Mouse (Mus musculus) thymus, postnatal 36 days (tissue): ENCODE data around the gene Cog5.
"Not testable (repeated sequence)": the region's sequence is repeated elsewhere in the genome, so short reads cannot be mapped to it uniquely, and the experiment has no call there.

Experiments used
- DNase-seq, 2 experiments: peaks; one replicate each; pipeline ENCODE4 v3.0.0; 2022; ENCODE audit warnings: mixed read lengths in 2 of 2

The Cog5 gene

DNA sequence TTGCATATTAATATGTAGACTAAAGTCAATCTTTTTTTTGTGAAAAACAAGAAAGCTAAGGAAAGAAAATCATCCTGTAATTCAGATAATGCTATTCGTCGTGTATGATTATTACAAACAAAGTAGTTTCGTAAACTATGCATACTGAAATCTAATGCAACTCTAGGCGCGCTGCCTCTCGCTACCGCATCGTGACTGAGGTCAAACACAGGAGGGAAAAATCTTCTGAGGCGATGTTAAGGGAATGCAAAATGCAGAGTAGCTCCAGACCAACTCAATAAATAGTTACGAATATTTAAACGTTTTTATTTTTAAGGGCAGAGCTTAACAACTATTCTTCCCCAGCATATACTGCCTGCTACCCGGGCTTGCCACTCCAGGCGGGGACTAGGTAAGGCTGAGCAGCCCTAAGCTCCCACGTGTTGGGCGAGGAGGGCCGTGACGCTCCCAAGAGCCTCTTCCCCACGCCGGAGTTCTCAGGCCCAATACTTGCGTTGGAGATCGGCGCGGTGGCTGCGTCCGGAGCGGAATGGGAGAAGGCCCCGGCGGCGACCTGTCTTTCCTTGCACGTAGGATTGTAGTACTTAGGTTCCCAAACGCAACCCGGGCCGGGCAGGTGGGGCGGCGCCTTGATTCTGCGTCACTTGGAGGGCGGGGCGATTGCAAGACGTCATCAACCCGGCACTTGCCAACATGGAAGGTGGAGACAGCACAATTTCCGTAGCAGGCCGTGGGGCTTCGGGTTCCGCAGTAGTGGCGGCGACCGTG is at the start of gene Cog5, which contains the start of gene Dus4l:
Gene Cog5, plus strand, starts transcription at position 673 of the 768 bp plus-strand sequence.
Gene Dus4l, minus strand, starts transcription at position 630 of the 768 bp plus-strand sequence.
- peak; percentile 95 to 98 for DNase-seq

DNA sequence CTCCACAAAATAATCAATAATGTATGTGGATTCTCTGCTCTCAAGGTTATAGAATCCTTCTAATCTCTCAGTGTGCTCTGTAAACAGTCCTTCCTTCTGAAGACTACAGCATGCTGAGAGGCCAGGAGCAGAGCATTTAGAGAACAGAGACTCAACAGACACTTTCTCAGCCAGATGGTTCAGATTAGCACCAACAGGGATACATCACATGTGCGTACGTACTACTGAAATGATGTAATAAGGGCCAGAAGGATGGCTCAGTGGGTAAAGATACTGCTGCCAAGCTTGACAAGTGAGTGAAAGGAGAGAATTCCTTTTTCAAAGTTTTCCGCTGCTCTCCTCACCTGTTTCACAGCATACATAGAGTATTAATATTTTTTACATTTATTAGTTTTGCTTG is 49.8 kb upstream of the Cog5 start:
- no peak for DNase-seq

DNA sequence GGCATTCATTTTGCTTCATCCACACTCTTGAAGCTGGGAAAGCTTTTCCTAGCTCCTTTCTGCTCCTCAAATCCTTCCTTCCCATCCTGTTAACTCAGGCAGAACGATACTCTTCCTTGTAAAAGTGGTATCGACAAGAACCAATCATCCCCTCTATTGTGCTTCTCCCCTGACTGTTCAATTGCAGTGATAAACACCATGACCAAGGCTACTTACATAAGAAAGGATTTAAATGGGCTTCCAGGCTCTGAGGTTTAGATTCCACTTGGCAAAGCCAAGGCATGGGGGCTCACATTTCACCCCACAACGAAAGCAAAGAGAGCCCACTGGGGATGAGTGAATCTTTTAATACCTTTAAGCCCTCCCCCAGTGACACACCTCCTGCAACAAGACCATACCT is 46.5 kb upstream of the Cog5 start:
- DNase-seq = no peak

DNA sequence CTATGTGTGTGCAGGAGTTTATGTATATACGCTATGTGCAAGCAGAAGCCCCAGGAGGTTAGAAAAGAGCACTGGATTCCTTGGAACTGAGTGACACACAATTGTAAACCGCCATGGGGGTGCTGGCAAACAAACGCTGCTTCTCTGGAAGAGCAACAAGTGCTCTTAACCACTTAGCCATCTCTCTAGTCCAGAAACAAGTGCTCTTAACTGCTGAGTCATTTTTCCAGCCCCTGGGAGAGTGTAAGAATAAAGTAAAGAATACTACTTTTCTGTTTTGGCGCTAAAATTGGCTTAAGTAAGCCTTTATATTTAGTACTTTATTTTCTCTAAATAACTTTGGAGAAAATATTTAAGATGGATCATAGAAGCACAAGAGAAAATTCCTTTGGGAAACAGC is 41.3 kb upstream of the Cog5 start:
- DNase-seq = no peak

DNA sequence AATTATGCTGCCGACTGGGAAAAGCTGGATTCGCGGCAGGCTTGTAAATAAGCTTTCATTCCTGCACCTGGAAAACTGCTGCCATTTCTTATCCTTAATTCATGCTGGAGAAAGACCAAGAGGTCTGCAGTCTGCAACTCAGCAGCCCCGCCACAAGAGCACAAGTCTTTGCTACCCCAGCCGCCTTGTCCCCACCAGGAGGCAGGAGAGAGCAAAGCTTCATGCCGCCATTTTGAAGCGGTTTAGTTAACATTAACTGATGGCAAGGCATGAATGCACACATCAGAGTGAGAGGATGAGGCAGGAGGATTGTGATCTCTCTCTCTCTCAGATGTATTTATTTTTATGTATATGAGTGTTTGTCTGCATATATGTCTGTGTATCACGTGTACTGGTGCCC is 34.6 kb upstream of the Cog5 start:
- no peak for DNase-seq

DNA sequence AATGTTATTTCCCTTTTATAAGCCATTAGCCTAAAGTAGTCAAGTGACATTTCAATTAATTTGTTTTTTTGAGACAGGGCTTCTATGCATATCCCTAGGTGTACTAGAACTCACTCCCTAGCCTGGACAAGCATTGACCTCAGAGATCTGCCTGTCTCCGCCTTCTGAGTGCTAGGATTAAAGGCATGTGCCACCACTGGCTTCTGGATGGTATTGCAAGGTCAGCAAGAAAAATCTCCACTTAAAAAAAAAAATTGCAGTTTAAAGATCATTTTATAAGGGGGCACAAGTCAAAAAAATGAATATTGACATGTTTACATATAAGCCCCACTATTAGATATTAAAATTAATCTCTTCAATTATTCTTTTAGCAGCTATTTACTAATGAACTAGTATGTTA is 29.7 kb upstream of the Cog5 start:
- no peak for DNase-seq

DNA sequence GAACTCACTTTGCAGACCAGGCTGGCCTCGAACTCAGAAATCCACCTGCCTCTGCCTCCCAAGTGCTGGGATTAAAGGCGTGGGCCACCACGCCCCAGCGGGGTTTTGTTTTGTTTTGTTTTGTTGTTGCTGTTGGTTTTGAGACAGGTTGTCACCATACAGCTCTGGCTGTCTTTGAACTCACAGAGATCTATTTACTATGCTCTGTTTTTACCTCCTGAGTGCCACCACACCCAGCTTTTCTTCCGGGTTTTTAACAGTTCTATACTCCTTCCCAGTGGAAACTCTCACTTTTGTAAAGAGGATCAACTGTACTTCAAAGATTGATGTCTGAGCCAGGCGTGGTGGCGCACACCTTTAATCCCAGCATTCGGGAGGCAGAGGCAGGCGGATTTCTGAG is 26.3 kb upstream of the Cog5 start:
- DNase-seq = not testable (repeated sequence)

DNA sequence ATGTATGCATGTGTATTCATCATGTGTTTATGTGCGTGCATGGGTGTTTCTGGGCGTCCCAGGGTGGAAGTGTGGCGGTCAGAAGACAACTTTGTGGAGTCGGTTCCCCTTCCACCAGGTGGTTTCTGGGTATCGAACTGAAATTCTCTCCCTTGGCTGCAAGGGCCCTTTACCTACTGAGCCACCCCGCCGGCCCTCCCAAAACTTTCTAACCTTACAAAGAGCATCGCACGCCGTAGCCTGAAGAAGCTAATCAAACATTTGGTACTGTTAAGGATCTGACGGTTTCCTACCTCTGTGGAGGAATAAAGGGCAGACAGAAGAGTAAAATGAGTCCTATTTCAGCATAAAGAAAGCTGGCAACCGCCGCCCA is 20.7 kb upstream of the Cog5 start:
- peak in 1 of 2 experiments; percentile 25 for DNase-seq

DNA sequence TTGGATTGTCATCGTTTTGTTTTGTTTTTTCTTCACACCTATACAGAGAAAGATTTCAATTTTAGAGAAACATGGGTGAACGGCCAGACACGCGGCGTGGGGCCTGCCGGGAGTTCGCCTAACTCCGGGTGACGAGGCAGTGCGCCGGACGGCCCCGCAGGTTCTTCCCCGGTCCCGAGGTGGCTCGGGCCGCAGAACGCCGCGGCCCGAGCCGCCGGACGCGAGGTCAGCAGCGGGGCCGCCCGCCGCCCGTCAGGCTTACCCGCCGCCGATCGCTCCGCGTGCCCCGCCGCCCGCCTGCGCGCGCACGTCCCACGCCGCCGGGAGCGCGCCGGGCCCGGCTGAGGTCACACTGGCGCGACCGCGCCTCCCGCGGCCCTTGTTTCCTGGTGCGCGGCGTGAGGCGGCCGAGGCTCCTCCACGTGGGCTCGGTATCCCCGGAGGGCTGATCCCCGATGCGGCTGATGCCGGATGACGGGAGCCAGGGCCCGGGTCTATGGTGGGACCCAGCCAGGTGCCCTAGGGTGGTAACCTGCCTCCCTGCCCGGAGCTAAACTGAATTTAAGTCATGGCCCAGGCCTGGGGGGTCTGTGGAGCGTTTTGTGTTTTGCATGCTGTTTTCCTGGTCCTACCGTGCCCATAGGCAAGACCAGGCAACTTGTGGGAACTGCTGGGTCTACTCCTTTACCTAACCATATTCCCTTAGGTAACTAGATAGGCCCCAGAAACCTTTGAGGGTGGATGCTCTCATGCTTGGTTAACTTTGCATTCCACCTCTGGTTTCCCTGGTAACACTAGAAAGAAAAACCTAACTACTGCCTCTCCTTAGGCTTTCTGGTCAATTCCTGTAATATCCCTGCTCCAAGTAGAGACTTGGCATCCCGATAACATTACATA is 20.1 kb upstream of the Cog5 start, which contains the start of gene Bcap29:
Gene Bcap29, minus strand, starts transcription at position 316 of the 897 bp plus-strand sequence.
- DNase-seq = peak; percentile 78 to 79

DNA sequence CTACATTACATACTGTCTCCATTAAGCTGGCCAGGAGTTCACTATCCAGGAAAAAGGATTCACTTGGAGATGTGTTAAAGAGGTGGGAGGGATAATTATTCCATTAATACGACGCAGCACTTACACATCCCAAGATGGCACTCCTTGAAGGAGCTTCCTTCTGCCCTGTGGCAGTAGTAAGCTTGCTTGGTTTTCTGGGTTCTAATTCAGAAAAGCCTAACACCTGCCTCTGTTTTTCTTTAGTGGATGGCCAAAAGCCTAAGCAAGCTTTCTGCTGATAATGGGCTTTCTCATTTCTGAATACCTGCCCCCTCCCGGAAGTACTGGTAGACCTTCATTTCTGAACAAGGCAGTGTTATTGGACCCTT is 19.4 kb upstream of the Cog5 start:
- DNase-seq = no peak

DNA sequence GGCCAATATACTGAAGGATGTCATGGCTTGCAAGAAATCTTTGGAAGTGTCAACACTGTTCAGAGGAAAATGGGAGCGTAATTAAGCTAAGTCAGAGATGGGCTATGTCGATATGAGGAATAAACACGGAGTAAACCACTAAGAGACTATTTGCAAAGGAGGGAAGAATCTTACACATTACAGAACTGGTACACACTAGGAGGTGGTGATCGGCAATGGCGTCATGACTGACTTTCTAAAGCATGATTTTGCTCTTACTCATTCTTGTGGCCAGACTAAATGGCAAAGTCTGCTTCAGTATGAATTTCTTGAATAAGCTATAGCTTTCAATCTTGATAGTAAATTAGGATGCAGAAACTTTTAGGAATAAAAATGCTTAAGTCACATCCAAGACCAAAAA is 1.1 kb upstream of the Cog5 start:
- no peak for DNase-seq

DNA sequence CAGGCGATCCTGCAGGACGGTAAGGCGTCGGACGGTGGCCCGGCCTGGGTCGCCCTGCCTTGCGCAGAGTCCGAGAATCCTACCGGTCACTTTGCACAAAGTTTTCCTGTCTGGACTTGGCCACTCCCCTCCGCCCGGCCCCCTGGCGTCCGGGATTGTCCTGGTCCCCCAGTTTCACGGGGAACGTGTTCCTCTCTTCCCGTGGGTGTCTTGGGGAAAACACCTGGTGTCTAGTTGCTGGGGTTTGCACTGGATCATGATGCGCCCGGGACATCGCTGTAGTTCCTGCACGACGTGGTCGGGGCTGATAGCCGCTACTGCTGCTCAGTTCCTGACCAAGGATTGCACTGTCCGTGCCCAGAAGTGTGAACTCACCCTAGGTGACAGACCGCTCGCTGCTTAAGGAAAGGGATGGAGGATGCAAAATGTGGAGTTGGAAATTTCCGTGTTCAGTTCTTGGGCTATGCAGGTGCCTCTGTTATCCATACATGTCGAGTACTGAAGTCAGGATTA is 352 bp downstream of the Cog5 start:
- DNase-seq = no peak

DNA sequence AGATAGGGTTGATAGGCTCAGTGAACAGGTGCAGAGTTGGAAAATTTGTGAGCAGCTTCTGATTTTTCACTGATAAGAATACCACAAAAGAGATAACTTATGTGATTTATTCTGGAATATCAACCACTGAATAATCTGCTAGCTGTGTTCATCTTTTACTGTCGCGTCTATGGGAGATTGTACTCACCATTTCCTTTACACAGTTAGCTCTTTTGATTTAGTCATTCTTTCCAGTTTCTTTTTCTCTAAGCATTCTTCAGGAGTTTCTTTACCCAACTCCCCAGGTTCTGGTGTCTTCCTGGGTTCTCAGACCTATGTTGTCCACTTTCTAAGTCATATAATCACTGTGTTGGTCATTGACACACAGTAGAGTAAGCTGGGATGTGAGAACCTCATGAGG is 2.2 kb downstream of the Cog5 start:
- no peak for DNase-seq

DNA sequence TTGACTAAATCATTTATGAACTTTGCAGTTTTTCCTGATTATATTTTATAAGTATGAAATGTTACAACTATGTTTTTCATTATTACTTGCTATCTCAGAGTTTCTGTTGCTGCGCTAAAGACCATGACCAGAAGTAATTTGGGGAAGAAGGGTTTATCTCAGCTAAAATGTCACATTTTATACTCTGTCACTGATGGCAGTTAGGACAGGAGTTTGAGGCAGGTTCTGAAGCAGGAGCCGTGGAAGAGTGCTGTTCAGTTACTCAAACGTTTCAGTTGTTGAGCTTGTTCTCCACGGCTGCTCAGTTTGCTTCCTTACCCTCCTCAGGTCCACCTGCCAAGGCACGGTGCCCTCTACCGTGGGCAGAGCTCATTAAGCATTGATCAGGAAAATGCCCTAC is 11.3 kb downstream of the Cog5 start:
- DNase-seq = no peak

DNA sequence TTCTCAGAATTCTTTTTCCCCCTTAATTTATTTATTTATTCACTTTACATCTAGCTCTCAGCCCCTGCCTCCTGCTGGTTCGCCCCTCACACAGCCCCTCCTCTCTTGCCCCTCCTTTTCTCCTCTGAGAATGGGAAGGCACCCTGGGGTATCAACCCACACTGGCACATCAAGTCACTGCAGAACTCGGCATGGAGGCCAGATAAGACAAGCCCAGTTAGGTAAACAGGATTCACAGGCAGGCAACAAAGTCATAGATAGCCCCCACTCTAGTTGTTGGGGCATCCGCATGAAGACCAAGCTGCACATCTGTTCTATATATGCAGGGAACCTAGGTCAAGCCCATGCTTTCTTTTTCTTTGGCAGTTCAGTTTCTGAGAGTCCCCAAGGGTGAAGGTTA is 12.5 kb downstream of the Cog5 start:
- no peak for DNase-seq

DNA sequence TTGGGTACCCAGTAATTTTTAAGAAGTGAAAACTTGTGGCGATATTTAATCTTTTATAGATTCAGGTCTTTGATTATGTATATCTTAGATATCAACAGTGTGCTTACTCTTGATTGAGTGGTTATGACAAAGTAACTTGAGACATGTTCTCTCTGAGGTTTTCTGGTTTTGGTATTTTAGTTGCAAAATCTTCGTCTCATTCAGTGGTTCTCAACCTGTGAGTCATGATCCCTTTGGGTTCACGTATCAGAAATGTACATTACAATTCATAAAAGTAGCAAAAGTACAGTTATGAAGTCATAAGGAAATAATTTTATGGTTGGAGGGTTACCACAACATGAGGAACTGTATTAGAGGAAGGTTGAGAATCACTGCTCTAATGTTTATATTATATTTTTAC is 32.0 kb downstream of the Cog5 start:
- no peak for DNase-seq

DNA sequence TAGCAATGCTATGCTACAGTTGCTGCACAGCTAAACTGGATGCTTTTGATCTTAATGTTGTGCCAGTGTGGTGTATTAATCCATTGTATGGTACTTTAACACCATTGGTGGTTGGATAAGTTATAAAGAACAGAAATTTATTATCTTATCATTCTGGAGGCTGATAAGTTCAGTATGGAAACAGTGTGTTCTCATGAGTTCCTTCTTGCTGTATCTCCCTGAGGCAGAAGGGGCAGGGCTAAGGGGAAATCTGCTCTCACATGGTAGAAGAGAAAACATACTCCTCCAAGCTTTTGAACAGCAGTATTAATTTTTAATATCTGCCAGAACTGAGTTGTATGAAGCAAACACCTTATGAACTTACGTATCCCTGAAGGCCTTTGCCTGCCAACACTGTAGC is 38.6 kb downstream of the Cog5 start:
- DNase-seq = no peak

DNA sequence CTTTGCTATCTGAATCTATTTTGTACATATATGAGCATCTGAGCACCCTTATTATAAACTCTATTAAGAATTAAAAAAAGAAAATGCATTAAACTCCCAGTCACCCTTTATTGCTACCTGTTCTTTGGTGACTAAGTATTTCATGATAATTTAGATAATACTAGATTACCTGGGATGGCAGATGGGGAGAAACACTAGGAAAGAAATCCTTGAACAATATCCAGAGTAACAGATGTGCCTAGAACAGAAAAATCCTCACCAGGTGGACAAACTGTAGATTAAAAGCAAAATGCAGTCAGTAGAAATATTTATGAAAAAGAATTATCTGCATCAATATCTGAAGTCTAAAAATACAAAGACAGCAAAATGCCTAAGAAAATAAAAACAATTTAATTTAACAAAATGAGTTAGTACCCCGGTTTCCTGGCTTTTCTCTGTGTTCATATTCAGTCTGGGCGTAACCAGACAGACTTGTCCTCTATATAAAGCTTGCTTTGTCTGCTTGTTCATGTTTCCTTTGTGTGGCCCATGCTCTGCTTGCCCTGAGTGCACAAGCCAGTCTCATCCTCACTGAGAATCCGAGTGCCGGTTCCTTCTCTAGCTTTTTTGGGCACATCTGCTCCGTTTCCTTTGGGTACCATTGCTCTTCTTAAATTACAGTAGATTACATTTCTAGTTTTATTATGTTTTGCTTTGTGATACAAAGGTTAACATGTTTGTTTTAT is 46.1 kb downstream of the Cog5 start:
- DNase-seq = no peak

DNA sequence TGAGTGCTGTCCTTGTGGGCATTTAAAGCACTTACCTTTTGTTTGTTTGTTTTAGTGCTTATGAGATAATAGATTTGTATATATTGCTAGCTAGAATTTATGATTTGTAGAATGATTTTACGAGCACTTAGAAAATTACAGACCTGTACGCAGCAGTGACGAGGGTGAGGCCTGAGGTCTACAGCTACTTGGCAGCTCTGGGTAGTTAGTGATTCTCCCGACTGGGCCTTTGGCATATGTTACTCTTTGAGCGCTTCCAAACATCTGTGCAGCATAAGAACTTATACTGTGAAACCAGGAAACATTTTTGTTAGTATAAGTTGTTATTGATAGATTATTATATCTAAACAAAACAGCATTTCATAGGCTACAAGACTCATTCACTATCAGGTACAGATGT is 46.7 kb downstream of the Cog5 start:
- DNase-seq = no peak

DNA sequence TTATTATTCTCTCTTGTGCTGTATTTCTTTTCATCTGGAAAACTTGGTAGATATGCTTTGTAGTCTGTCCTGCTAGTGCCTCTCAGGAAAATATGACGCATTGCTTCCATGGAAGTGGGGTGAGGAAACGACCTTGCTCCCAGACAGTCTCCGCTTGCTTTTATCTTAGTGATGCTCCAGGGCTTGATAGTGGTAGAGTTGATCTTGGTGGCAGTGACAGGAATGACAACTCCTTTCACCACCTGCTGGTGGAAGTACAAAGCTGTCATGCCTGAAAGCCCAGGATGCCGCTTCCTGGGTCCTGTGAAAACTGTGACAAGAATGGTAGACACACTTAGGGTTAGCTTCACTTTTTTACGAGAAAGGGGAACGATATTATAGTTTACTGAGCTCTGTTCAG is 49.2 kb downstream of the Cog5 start:
- no peak for DNase-seq

DNA sequence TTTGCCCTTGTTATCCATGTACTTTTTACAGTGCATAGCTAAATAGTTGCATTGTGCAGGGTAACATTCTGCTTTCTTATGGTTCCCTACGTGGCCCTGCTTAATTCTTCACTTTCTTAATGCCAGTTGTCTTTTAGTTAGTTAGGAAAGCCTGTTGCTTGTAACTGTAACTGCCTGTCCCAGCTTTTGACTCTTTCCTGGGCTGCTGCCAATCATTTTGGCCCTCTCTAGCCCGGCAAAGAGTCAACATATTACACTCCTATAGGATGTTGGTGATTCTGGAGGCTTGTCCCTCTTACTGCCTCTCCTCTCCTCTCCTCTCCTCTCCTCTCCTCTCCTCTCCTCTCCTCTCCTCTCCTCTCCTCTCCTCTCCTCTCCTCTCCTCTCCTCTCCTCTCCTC is 51.5 kb downstream of the Cog5 start:
- DNase-seq = no peak

DNA sequence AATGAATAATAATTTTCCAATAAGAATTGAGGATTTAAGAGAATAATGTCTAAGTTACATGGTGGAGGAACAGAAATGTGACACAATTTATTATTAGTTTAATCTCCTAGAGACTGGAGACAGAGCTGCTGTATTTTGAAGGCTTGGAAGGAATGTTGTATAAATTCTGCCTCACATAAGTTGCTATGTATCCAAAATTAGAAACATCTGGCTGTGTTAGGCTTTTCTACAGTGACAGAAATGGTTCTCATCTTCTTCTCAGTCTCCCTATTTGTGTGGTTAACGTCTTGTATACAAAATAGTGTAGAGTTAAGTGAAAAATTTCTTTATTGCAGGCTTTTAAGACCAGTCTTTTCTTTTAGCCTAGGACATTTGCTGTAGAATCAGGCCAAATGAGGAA is 52.9 kb downstream of the Cog5 start:
- DNase-seq = no peak

DNA sequence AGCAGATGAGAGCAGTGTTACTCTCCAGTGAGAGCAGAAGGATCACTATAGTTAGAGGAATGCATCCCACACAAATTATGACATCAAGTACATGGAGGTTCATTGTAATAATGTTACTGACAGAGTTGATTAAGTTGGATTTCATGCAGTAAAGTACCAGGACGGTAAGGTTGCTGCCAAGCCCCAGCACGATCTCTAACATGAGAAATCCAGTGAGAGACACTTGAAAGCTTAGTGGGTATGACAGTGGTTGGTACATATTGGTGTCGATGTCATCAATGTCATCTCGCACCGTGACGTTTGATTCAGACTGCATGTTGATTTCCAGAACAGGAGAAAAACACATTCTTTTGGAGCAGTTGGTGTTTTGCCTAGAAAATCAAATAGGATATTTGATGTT is 55.0 kb downstream of the Cog5 start:
- no peak for DNase-seq
